Mouse (Mus musculus) gastrocnemius, postnatal 4 days (tissue): ENCODE measurements around the gene Recql5. TPM values are rescaled to one million over a fixed set of nuclear protein-coding genes. Genes with fewer than 3 reads are reported as not detected.

Source experiments
- DNase-seq, 2 experiments: peaks; one replicate each; pipeline ENCODE4 v3.0.0; 2021 to 2022; ENCODE audit warnings: low spot score in 2 of 2, mixed read lengths in 2 of 2
- long read RNA-seq, 2 experiments: library from polyadenylated mRNA; stranded (forward); transcript quantifications; one replicate each; pipeline ENCODE4 v2.0.0; 2021
- total RNA-seq, 2 experiments: library from RNA; stranded (reverse); gene quantifications; 2 replicates each; pipeline ENCODE4 v1.2.3; 2021

The Recql5 gene
- total RNA-seq: 10 to 100 TPM in 1 of 2 experiments, 1 to 10 TPM in 1; 8.6 to 12.9 TPM
- long read RNA-seq, experiment 1, partial matches to known transcripts: 0 of 6 reads
- long read RNA-seq, experiment 1, other reads (novel, unspliced or antisense): 4 of 6 reads
- long read RNA-seq, experiment 2, transcript Recql5-201 (19 exons, 3,971 nt): major isoform, 9 of 15 reads
- long read RNA-seq, experiment 2, partial matches to known transcripts: 2 of 15 reads
- long read RNA-seq, experiment 2, other reads (novel, unspliced or antisense): 4 of 15 reads

- DNase-seq: peak; percentile 91 to 98
These were observed at the start of gene Recql5, which contains the start of gene Sap30bp for GRCm38 (mm10) chr11:115933108-115933746. Recql5 (minus strand) TSS chr11:115933477. Sap30bp (plus strand) TSS chr11:115933282.

GRCm38 (mm10) chr11:115982472-115982871, 49.2 kb upstream of the Recql5 start:
- no peak for DNase-seq

- DNase-seq: no peak
These were observed 42.3 kb upstream of the Recql5 start for GRCm38 (mm10) chr11:115975544-115975943.

GRCm38 (mm10) chr11:115975083-115975420, 41.8 kb upstream of the Recql5 start:
- no peak for DNase-seq

GRCm38 (mm10) chr11:115974309-115975082, 41.2 kb upstream of the Recql5 start, which contains the start of gene Itgb4:
Itgb4 (plus strand) TSS chr11:115974709.
- DNase-seq: no peak

- no peak for DNase-seq
These were observed 37.7 kb upstream of the Recql5 start for GRCm38 (mm10) chr11:115971016-115971415.

GRCm38 (mm10) chr11:115970006-115970673, 36.9 kb upstream of the Recql5 start:
- no peak for DNase-seq

- DNase-seq: no peak
These were observed 35.6 kb upstream of the Recql5 start for GRCm38 (mm10) chr11:115968731-115969405.

GRCm38 (mm10) chr11:115964977-115965604, 31.8 kb upstream of the Recql5 start:
- no peak for DNase-seq

- no peak for DNase-seq
These were observed 29.6 kb upstream of the Recql5 start for GRCm38 (mm10) chr11:115962651-115963412.

GRCm38 (mm10) chr11:115959018-115959417, 25.7 kb upstream of the Recql5 start:
- no peak for DNase-seq

- DNase-seq: no peak
These were observed 24.7 kb upstream of the Recql5 start for GRCm38 (mm10) chr11:115957971-115958370.

GRCm38 (mm10) chr11:115956453-115956852, 23.2 kb upstream of the Recql5 start:
- DNase-seq: no peak

- DNase-seq: no peak
These were observed 22.1 kb upstream of the Recql5 start for GRCm38 (mm10) chr11:115955195-115955858.

- no peak for DNase-seq
These were observed 21.4 kb upstream of the Recql5 start for GRCm38 (mm10) chr11:115954712-115955111.

- no peak for DNase-seq
These were observed 17.4 kb upstream of the Recql5 start for GRCm38 (mm10) chr11:115950719-115951118.

GRCm38 (mm10) chr11:115948316-115948715, 15.0 kb upstream of the Recql5 start:
- DNase-seq: no peak

GRCm38 (mm10) chr11:115946221-115946828, 13.0 kb upstream of the Recql5 start:
- DNase-seq: no peak

- no peak for DNase-seq
These were observed 12.0 kb upstream of the Recql5 start for GRCm38 (mm10) chr11:115945247-115945646.
